Mouse (Mus musculus): ENCODE measurements around the gene Mlxipl. TPM values are rescaled to one million over a fixed set of nuclear protein-coding genes. Genes with fewer than 3 reads are reported as not detected.

The Mlxipl gene
- polyA plus RNA-seq, 1 experiment from 2014 or later = 2.5 TPM

DNA sequence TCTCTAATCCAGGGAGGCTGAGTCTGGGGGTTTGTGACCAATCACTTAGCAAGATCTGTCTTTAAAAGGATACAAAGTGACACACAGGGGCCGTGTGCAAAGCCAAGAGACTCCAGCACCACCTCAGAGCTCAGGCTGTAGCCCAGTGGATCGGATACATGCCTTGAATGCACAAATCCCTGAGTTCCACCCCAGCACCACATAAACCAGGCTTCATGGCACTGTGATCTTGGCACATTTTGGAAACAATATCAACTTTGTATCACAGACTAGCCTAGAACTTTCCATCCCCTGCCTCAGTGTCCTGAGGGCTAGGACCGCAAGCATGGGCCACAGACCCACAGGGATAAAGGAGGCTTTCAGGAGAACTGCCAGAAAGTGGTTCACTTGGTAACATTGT, 23.7 kb upstream of the Mlxipl start:
- ATAC-seq (ENCODE audit: insufficient number of reproducible peaks, insufficient read depth, low FRiP score, low TSS enrichment, low read depth) = no peak
- Histone ChIP-seq H3K36me3 (peaks cover 49% of the 10 kb centered on the region), H3K27me3 (no peaks in the 10 kb centered on the region), H3K9ac (replicated peaks) (no peak overlapping the region), H3K4me1 (replicated peaks) (peaks cover 17% of the 10 kb centered on the region), H3K27ac (no peak overlapping the region), H3K4me2 (no peak overlapping the region), H3K4me3 (replicated peaks) (no peak overlapping the region), H3K9me3 (peaks cover 4% of the 10 kb centered on the region; the same call in 1 of the 2 replicates)
- 97% methylated on average over 3 of the region's 3 CpGs for WGBS

- H3K4me2 ChIP-seq = no peak overlapping the region
- WGBS = 90% methylated on average over 3 of the region's 3 CpGs
- no peak overlapping the region for H3K27ac ChIP-seq
- H3K27me3 ChIP-seq = no peaks in the 10 kb centered on the region
- no peak overlapping the region for H3K4me3 ChIP-seq (replicated peaks)
- peaks cover 4% of the 10 kb centered on the region; the same call in 1 of the 2 replicates for H3K9me3 ChIP-seq
- H3K4me1 ChIP-seq (replicated peaks) = peaks cover 18% of the 10 kb centered on the region
- no peak overlapping the region for H3K9ac ChIP-seq (replicated peaks)
- no peak for ATAC-seq (ENCODE audit: insufficient number of reproducible peaks, insufficient read depth, low FRiP score, low TSS enrichment, low read depth)
- peaks cover 73% of the 10 kb centered on the region for H3K36me3 ChIP-seq
Observed at GRCm38 (mm10) chr5:135070448-135070847, 19.2 kb upstream of the Mlxipl start.

- peaks cover 68% of the 10 kb centered on the region for H3K36me3 ChIP-seq
- no peak overlapping the region for H3K4me3 ChIP-seq (replicated peaks)
Observed at GRCm38 (mm10) chr5:135072061-135072460, 17.6 kb upstream of the Mlxipl start.

GRCm38 (mm10) chr5:135072720-135073119, 17.0 kb upstream of the Mlxipl start:
- ATAC-seq (ENCODE audit: insufficient number of reproducible peaks, insufficient read depth, low FRiP score, low TSS enrichment, low read depth) = no peak
- Histone ChIP-seq H3K4me2 (0 out of 2 replicates have a peak overlapping the region, but pooled peaks have one; percentile 40), H3K9me3 (peaks cover 4% of the 10 kb centered on the region; the same call in 1 of the 2 replicates), H3K27me3 (no peaks in the 10 kb centered on the region), H3K4me3 (replicated peaks) (no peak overlapping the region), H3K4me1 (replicated peaks) (peaks cover 23% of the 10 kb centered on the region), H3K27ac (0 out of 2 replicates have a peak overlapping the region, but pooled peaks have one; percentile 17), H3K36me3 (peaks cover 62% of the 10 kb centered on the region), H3K9ac (replicated peaks) (no peak overlapping the region)
- WGBS = 59% methylated on average over 6 of the region's 6 CpGs

More at GRCm38 (mm10) chr5:135072061-135072460, 17.6 kb upstream of the Mlxipl start:
- Histone ChIP-seq H3K4me2 (no peak overlapping the region), H3K4me1 (replicated peaks) (peaks cover 21% of the 10 kb centered on the region), H3K27me3 (no peaks in the 10 kb centered on the region), H3K27ac (no peak overlapping the region), H3K9me3 (peaks cover 4% of the 10 kb centered on the region; the same call in 1 of the 2 replicates), H3K9ac (replicated peaks) (no peak overlapping the region)
- WGBS = 89% methylated on average over 2 of the region's 2 CpGs
- no peak for ATAC-seq (ENCODE audit: insufficient number of reproducible peaks, insufficient read depth, low FRiP score, low TSS enrichment, low read depth)

- Histone ChIP-seq H3K27me3 (no peaks in the 10 kb centered on the region), H3K9me3 (0 out of 2 replicates have a peak, but pooled peaks cover under 1% of the 10 kb centered on the region), H3K4me3 (replicated peaks) (0 out of 2 replicates have a peak overlapping the region, but pooled peaks have one; percentile 4), H3K27ac (0 out of 2 replicates have a peak overlapping the region, but pooled peaks have one; percentile 29), H3K4me2 (peak overlapping the region; percentile 40), H3K4me1 (replicated peaks) (peaks cover 25% of the 10 kb centered on the region), H3K9ac (replicated peaks) (peak overlapping the region; percentile 45; the same call in 1 of the 2 replicates), H3K36me3 (peaks cover 53% of the 10 kb centered on the region)
- WGBS = 18% methylated on average over 17 of the region's 26 CpGs
- no peak for ATAC-seq (ENCODE audit: insufficient number of reproducible peaks, insufficient read depth, low FRiP score, low TSS enrichment, low read depth)
Observed at GRCm38 (mm10) chr5:135073349-135074150, 16.1 kb upstream of the Mlxipl start.

GRCm38 (mm10) chr5:135075655-135076054, 14.0 kb upstream of the Mlxipl start:
- H3K4me3 ChIP-seq (replicated peaks) = no peak overlapping the region
- no peak for ATAC-seq (ENCODE audit: insufficient number of reproducible peaks, insufficient read depth, low FRiP score, low TSS enrichment, low read depth)
- 0 out of 2 replicates have a peak, but pooled peaks cover 3% of the 10 kb centered on the region for H3K27me3 ChIP-seq
- WGBS = 65% methylated on average over 4 of the region's 4 CpGs
- H3K9ac ChIP-seq (replicated peaks) = no peak overlapping the region
- no peak overlapping the region for H3K4me2 ChIP-seq
- no peak overlapping the region for H3K27ac ChIP-seq
- H3K36me3 ChIP-seq = peaks cover 53% of the 10 kb centered on the region
- peaks cover 25% of the 10 kb centered on the region for H3K4me1 ChIP-seq (replicated peaks)
- no peaks in the 10 kb centered on the region for H3K9me3 ChIP-seq

GRCm38 (mm10) chr5:135076368-135076767, 13.3 kb upstream of the Mlxipl start:
- Histone ChIP-seq H3K4me3 (replicated peaks) (peak overlapping the region; percentile 90), H3K27me3 (0 out of 2 replicates have a peak, but pooled peaks cover 3% of the 10 kb centered on the region), H3K4me2 (peak overlapping the region; percentile 58), H3K9ac (replicated peaks) (no peak overlapping the region; the same call in 1 of the 2 replicates), H3K27ac (peak overlapping the region; percentile 87; the same call in 1 of the 2 replicates), H3K9me3 (no peaks in the 10 kb centered on the region), H3K4me1 (replicated peaks) (peaks cover 25% of the 10 kb centered on the region), H3K36me3 (peaks cover 49% of the 10 kb centered on the region)
- 86% methylated on average over 14 of the region's 14 CpGs for WGBS
- ATAC-seq (ENCODE audit: insufficient number of reproducible peaks, insufficient read depth, low FRiP score, low TSS enrichment, low read depth) = no peak

- Histone ChIP-seq H3K27ac (peak overlapping the region; percentile 87), H3K9ac (replicated peaks) (peak overlapping the region; percentile 99), H3K36me3 (peaks cover 42% of the 10 kb centered on the region), H3K4me1 (replicated peaks) (peaks cover 25% of the 10 kb centered on the region), H3K4me2 (peak overlapping the region; percentile 58), H3K4me3 (replicated peaks) (peak overlapping the region; percentile 90), H3K9me3 (no peaks in the 10 kb centered on the region), H3K27me3 (0 out of 2 replicates have a peak, but pooled peaks cover 3% of the 10 kb centered on the region)
- ATAC-seq (ENCODE audit: insufficient number of reproducible peaks, insufficient read depth, low FRiP score, low TSS enrichment, low read depth) = peak; percentile 30
- WGBS = 23% methylated on average over 14 of the region's 14 CpGs
Observed at GRCm38 (mm10) chr5:135076931-135077505, 12.7 kb upstream of the Mlxipl start.

- H3K27me3 ChIP-seq = 0 out of 2 replicates have a peak, but pooled peaks cover 3% of the 10 kb centered on the region
- WGBS = under 1% methylated on average over 81 of the region's 83 CpGs
- H3K9ac ChIP-seq (replicated peaks) = peak within 1 kb of the TSS; percentile 99
- peak; percentile 70 for ATAC-seq (ENCODE audit: insufficient number of reproducible peaks, insufficient read depth, low FRiP score, low TSS enrichment, low read depth)
- H3K4me1 ChIP-seq (replicated peaks) = peaks cover 25% of the 10 kb centered on the region
- peak within 1 kb of the TSS; percentile 90 for H3K4me3 ChIP-seq (replicated peaks)
- no peaks in the 10 kb centered on the region for H3K9me3 ChIP-seq
- H3K36me3 ChIP-seq = peaks cover 34% of the 10 kb centered on the region
- H3K27ac ChIP-seq = peak within 1 kb of the TSS; percentile 87
- peak within 1 kb of the TSS; percentile 58 for H3K4me2 ChIP-seq
Observed at GRCm38 (mm10) chr5:135077564-135078481, 11.9 kb upstream of the Mlxipl start, which contains the start of gene Vps37d. TSS of gene Vps37d (minus strand) at chr5:135078266.

- H3K4me3 ChIP-seq (replicated peaks) = peak overlapping the region; percentile 90
- peaks cover 21% of the 10 kb centered on the region for H3K4me1 ChIP-seq (replicated peaks)
- H3K27me3 ChIP-seq = 0 out of 2 replicates have a peak, but pooled peaks cover 3% of the 10 kb centered on the region
- no peak overlapping the region for H3K27ac ChIP-seq
- H3K9ac ChIP-seq (replicated peaks) = peak overlapping the region; percentile 99; the same call in 1 of the 2 replicates
- H3K9me3 ChIP-seq = no peaks in the 10 kb centered on the region
- peak overlapping the region; percentile 58 for H3K4me2 ChIP-seq
- under 1% methylated on average over 11 of the region's 11 CpGs for WGBS
- H3K36me3 ChIP-seq = peaks cover 28% of the 10 kb centered on the region
- ATAC-seq (ENCODE audit: insufficient number of reproducible peaks, insufficient read depth, low FRiP score, low TSS enrichment, low read depth) = peak; percentile 35; the same call in 1 of the 2 replicates
Observed at GRCm38 (mm10) chr5:135078482-135078810, 11.2 kb upstream of the Mlxipl start.
